Mouse (Mus musculus) ZHBTc4 (cell line): Measurements from ENCODE around the gene Rad54l2.

Experiments used
- DNase-seq: peaks from one replicate; pipeline ENCODE4 v3.0.0-alpha.2; 2011; ENCODE audit warnings: low read depth, low spot score

Gene Rad54l2

GRCm38 (mm10) chr9:106788812-106789321, at the start of gene Rad54l2:
TSS of gene Rad54l2 (minus strand) at chr9:106789194.
- peak; percentile 93 for DNase-seq

- peak; percentile 97 for DNase-seq
These were observed 33.5 kb upstream of the Rad54l2 start for GRCm38 (mm10) chr9:106822381-106823104.

- peak; percentile 99 for DNase-seq
These were observed 32.8 kb upstream of the Rad54l2 start, which contains the start of gene Dcaf1 for GRCm38 (mm10) chr9:106821618-106822380. TSS of gene Dcaf1 (plus strand) at chr9:106821874.

- DNase-seq, result no peak
These were observed 32.1 kb upstream of the Rad54l2 start for GRCm38 (mm10) chr9:106821050-106821617.

DNA sequence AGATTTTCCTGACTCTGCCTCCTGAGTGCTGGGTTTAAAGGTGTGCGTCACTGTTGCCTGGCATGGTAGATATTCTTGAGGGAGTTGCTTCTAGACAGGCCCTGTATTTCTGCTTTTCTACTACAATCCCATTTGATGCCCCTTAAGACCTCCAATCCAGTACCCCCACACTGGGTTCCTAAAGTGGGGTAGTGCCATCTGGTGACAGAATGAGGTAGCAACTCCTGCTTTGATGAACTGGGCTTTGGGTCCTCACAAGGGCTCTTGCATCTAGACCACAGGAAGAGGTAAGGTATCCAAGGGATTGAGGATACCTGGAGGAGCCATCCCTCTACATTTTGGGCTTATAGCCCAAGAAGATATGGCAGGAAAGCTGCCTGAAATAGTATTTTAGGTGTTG, 30.2 kb upstream of the Rad54l2 start:
- peak; percentile 52 for DNase-seq

DNA sequence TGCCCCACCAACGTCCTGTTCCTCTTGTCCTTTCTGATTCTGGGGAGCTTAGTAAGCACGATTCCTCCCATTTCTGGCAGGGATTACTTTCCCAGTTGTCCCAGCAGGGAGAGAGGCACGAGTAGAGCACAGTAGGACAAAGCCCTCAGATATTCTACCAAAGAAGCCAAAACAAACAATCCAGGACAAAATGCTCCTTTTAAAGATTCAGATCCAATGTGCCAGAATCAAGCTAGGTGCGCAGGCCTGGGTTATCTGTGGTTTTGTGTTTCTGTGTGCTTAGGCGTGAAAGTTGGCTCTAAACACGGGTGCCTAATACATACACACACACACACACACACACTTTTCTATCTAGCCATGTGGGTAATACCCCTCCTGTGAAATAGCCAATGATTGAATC, 29.2 kb upstream of the Rad54l2 start:
- DNase-seq, result no peak

GRCm38 (mm10) chr9:106806503-106806902, 17.5 kb upstream of the Rad54l2 start:
- DNase-seq, result no peak

DNA sequence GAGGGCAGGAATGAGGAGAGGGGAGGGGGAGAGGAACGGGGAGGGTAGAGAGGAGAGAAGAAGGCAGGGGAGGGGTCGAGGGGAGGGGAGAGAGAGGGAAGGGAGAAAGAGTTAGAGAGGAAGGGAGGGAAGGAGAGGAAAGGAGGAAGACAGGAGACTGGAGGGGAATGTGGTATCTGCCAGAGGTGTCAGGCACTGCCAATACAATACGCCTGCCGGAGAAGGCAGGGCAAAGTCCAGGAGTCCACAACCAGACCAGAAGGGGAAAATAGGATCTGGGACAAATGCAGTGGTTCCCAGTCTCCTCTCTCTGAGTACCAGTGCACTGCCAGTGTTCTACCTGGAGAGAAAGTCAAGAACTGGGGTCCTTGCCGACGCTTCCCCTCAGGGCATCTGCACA, 1.8 kb upstream of the Rad54l2 start:
- no peak for DNase-seq

DNA sequence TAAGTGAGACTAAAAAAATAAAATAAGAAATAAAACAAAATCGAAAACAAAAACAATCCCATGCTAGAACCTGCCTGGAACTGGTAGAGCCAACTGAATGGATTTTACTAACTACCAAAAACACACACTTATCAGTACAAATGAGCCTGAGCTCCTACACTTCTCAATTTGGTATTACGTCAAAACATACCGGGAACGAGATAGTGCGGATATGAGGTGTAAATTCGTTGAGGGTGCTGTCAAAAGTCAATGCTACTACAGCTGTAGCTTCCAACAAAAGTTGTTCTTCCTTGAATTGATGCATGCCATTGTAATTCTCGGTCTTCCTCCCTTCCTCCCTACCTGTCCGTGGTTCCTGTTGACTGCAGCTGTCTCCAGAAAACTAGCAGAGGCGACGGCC, 369 bp upstream of the Rad54l2 start:
- no peak for DNase-seq

- DNase-seq, result no peak
These were observed 799 bp downstream of the Rad54l2 start for GRCm38 (mm10) chr9:106787979-106788811.

DNA sequence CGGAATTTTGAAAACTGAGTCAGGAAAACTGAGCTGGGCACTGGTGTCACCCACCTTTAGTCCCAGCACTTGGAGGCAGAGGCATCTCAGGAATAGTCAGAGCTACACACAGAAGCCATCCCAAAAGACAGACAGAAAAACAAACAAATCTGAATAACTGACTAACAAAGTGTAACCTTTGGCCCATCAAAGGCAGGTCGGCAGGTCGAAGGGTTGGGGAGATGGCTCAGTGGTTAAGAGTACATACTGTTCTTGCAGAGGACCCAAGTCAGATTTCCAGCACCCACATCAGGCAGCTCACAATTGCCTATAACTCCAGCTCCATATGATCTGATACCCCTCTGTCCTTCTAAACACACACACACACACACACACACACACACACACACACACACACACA, 3.8 kb downstream of the Rad54l2 start:
- no peak for DNase-seq

DNA sequence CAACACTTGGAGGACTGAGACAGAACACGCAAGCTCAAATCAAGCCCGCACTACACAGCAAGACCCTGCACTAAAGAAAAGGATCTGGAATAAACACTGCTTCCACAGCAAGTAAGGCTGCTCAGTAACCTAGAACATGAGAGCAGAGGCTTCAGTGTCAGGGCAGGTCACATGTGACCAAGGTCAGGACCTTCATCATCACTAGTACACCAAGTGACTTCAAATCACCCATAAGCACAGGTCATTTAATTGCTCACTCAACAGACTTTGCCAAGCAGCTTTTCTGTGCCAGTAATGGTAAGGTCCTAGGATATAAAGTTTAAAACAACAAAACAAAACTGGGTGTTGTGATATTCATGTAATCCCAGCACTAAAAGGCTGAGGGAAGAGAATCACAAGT, 5.4 kb downstream of the Rad54l2 start:
- no peak for DNase-seq

- no peak for DNase-seq
These were observed 8.9 kb downstream of the Rad54l2 start for GRCm38 (mm10) chr9:106780086-106780485.

GRCm38 (mm10) chr9:106778319-106778718, 10.7 kb downstream of the Rad54l2 start:
- no peak for DNase-seq

GRCm38 (mm10) chr9:106777423-106777822, 11.6 kb downstream of the Rad54l2 start:
- DNase-seq, result no peak

GRCm38 (mm10) chr9:106776116-106776515, 12.9 kb downstream of the Rad54l2 start:
- no peak for DNase-seq

- DNase-seq, result no peak
These were observed 17.2 kb downstream of the Rad54l2 start for GRCm38 (mm10) chr9:106771770-106772169.

GRCm38 (mm10) chr9:106770216-106770615, 18.8 kb downstream of the Rad54l2 start:
- DNase-seq, result peak; percentile 74

GRCm38 (mm10) chr9:106769781-106770180, 19.2 kb downstream of the Rad54l2 start:
- no peak for DNase-seq

DNA sequence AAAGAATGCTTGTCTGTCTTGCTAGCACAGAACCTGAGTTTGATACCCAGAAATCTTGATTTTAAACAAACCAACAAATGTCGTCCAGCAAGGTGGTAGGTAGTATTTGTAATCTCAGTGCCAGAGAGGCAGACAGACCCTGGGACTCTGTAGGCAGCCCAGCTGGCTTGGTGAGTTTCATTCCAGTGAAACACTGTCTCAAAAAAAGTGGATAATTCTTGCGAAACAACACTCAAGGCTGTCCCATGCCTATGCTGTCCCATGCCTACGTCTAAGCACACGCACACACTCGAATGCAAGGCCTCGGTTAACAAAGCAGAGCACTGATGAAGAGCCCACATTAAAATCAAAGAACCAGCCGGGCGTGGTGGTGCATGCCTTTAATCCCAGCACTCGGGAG, 32.6 kb downstream of the Rad54l2 start:
- no peak for DNase-seq

DNA sequence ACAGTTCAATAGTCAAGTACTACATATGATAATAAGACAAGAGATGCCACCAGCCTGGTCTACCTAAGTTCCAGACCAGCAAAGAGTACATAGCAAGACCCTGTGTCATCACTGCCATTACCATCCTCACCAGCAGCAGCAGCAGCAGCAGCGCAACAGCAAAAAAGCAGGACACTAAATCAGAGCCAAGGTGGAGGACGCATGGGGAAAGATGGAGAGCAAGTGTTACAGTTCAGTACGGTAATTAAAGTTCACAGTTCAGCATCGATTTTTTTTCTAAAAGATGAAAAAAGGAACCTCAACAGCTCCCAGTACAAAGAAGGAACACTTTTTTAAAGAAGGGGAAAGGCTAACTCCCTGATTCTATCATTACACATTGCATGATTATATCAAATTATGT, 33.2 kb downstream of the Rad54l2 start:
- DNase-seq, result no peak

DNA sequence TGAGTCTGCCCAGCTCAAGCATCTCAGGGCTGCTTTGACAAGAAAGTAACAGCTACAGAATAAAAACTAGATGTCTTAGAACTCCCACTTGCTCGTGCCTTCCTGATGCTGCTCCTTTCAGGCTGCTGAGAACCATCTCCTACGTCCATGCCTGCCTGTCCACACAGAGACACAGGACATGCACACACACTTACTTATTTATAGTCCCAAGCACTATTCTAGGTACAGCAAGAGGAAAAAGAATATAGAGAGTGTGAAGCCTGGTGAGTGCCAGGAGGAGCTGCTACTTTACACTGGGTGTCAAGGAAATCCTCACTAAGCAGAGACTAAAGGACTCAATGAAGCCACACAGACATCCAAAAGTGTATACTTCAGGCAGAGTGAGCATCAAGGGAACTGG, 34.7 kb downstream of the Rad54l2 start:
- DNase-seq, result no peak
